Mouse (Mus musculus): ENCODE data around the gene Plekha6. TPM values are rescaled to one million over a fixed set of nuclear protein-coding genes. Genes with fewer than 3 reads are reported as not detected.

The Plekha6 gene
- total and polyA plus RNA-seq, 3 experiments, result 11.8 to 28.5 TPM; not detected in 1

GRCm38 (mm10) chr1:133189471-133189870 lies 25.5 kb downstream of the Plekha6 start:
- H3K79me2 ChIP-seq (ENCODE audit: control insufficient read depth, insufficient read depth, low read length, poor library complexity), result no peaks in the 10 kb centered on the region
- no peak overlapping the region for H3K27ac ChIP-seq (ENCODE audit: control insufficient read depth, low read depth, low read length)
- H3K4me1 ChIP-seq (ENCODE audit: control insufficient read depth in 1 of 2, insufficient read depth in 2 of 2, low read length in 2 of 2), result peaks cover 0 to 10% of the 10 kb centered on the region in 2 experiments; a peak in 2 of 4 replicates
- no peak overlapping the region for H3K4me3 ChIP-seq (ENCODE audit: control insufficient read depth in 1 of 2, insufficient read depth in 1 of 2, low read depth in 2 of 2, low read length in 2 of 2)
- no peak overlapping the region for H3K9ac ChIP-seq (ENCODE audit: control insufficient read depth, low read depth, low read length, poor library complexity, severe bottlenecking)
- peak; percentile 23 for DNase-seq (ENCODE audit: low read depth, low spot score)
- H3K27me3 ChIP-seq (ENCODE audit: control insufficient read depth in 1 of 2, insufficient read depth in 2 of 2, low read length in 2 of 2), result no peaks in the 10 kb centered on the region
- TF ChIP-seq JUND (IDR thresholded peaks at IDR 0.05; ENCODE audit: low read depth, low read length) (no peak), EP300 (IDR thresholded peaks at IDR 0.05; ENCODE audit: low read depth in 1 of 2, low read length in 2 of 2) (no peak), ZMIZ1 (IDR thresholded peaks at IDR 0.05; ENCODE audit: low read depth, low read length) (no peak), SMC3 (IDR thresholded peaks at IDR 0.05; ENCODE audit: low read depth, low read length) (no peak)
- peaks cover 0 to 3% of the 10 kb centered on the region in 2 experiments; a peak in 2 of 4 replicates for H3K36me3 ChIP-seq (ENCODE audit: control insufficient read depth in 1 of 2, insufficient read depth in 2 of 2, low read length in 2 of 2)
- H3K9me3 ChIP-seq (replicated peaks; ENCODE audit: insufficient read depth, low read length), result no peaks in the 10 kb centered on the region

GRCm38 (mm10) chr1:133190550-133190949 lies 26.5 kb downstream of the Plekha6 start:
- DNase-seq (ENCODE audit: low read depth, low spot score), result peak; percentile 13
- Histone ChIP-seq H3K9ac (ENCODE audit: control insufficient read depth, low read depth, low read length, poor library complexity, severe bottlenecking) (no peak overlapping the region), H3K27me3 (ENCODE audit: control insufficient read depth in 1 of 2, insufficient read depth in 2 of 2, low read length in 2 of 2) (no peaks in the 10 kb centered on the region), H3K79me2 (ENCODE audit: control insufficient read depth, insufficient read depth, low read length, poor library complexity) (no peaks in the 10 kb centered on the region), H3K4me3 (ENCODE audit: control insufficient read depth in 1 of 2, insufficient read depth in 1 of 2, low read depth in 2 of 2, low read length in 2 of 2) (no peak overlapping the region), H3K9me3 (replicated peaks; ENCODE audit: insufficient read depth, low read length) (no peaks in the 10 kb centered on the region), H3K36me3 (ENCODE audit: control insufficient read depth in 1 of 2, insufficient read depth in 2 of 2, low read length in 2 of 2) (peaks cover 0 to 3% of the 10 kb centered on the region in 2 experiments; a peak in 2 of 4 replicates), H3K4me1 (ENCODE audit: control insufficient read depth in 1 of 2, insufficient read depth in 2 of 2, low read length in 2 of 2) (peaks cover 0 to 10% of the 10 kb centered on the region in 2 experiments; a peak in 2 of 4 replicates), H3K27ac (ENCODE audit: control insufficient read depth, low read depth, low read length) (no peak overlapping the region)
- TF ChIP-seq RCOR1 (IDR thresholded peaks at IDR 0.05; ENCODE audit: low read depth, low read length) (no peak), CTCF (IDR thresholded peaks at IDR 0.05 in 2 of 3, conservative IDR thresholded peaks at IDR 0.05 in 1 of 3; ENCODE audit: control insufficient read depth in 1 of 3, insufficient read depth in 1 of 3, low read depth in 2 of 3, low read length in 3 of 3, poor library complexity in 1 of 3, severe bottlenecking in 1 of 3) (no peak), HCFC1 (IDR thresholded peaks at IDR 0.05; ENCODE audit: low read depth, low read length) (no peak), USF1 (IDR thresholded peaks at IDR 0.05; ENCODE audit: low read depth, low read length) (no peak), NELFE (IDR thresholded peaks at IDR 0.05; ENCODE audit: low read depth, low read length) (no peak), E2F4 (IDR thresholded peaks at IDR 0.05; ENCODE audit: borderline replicate concordance, low read depth, low read length) (no peak), GABPA (IDR thresholded peaks at IDR 0.05; ENCODE audit: low read depth, low read length) (no peak), BHLHE40 (IDR thresholded peaks at IDR 0.05; ENCODE audit: borderline replicate concordance, low read depth, low read length) (no peak), MEF2A (IDR thresholded peaks at IDR 0.05; ENCODE audit: extremely low read depth, insufficient replicate concordance, low read depth, low read length, poor library complexity, severe bottlenecking) (no peak), ETS1 (IDR thresholded peaks at IDR 0.05; ENCODE audit: low read depth, low read length) (no peak), ZNF384 (IDR thresholded peaks at IDR 0.05; ENCODE audit: low read depth, low read length) (no peak), USF2 (IDR thresholded peaks at IDR 0.05; ENCODE audit: borderline replicate concordance in 1 of 2, insufficient read depth in 1 of 2, low read depth in 1 of 2, low read length in 2 of 2) (no peak), SIN3A (IDR thresholded peaks at IDR 0.05; ENCODE audit: low read length) (no peak), MAX (IDR thresholded peaks at IDR 0.05; ENCODE audit: low read length) (no peak), ZKSCAN1 (IDR thresholded peaks at IDR 0.05; ENCODE audit: low read depth, low read length) (no peak), SMC3 (IDR thresholded peaks at IDR 0.05; ENCODE audit: low read depth, low read length) (no peak), MYB (IDR thresholded peaks at IDR 0.05; ENCODE audit: low read depth, low read length) (no peak), CHD2 (IDR thresholded peaks at IDR 0.05; ENCODE audit: low read length) (no peak), POLR2A (IDR thresholded peaks at IDR 0.05; ENCODE audit: control insufficient read depth in 1 of 2, insufficient read depth in 1 of 2, low read depth in 1 of 2, low read length in 2 of 2, poor library complexity in 1 of 2) (no peak)

All from MEL (cell line).